Mouse (Mus musculus) small intestine, adult 2 months (tissue): ENCODE data around the gene Bpifa2.

Experiments
- CTCF ChIP-seq: fragments of 200-500 bp; IDR thresholded peaks from 2 replicates; pipeline ENCODE4 v1.5.1; 2012; ENCODE audit warnings: low read depth, mild to moderate bottlenecking, control low read depth, inconsistent platforms, low read length, moderate library complexity, mixed read lengths; ENCODE audit not compliant: insufficient replicate concordance, insufficient read length; ENCODE audit errors: extremely low read depth
- POLR2A ChIP-seq: fragments of 200-500 bp; IDR thresholded peaks from 2 replicates; pipeline ENCODE4 v1.6.1; 2012; ENCODE audit warnings: low read depth, mild to moderate bottlenecking, control low read depth, inconsistent platforms, low read length, moderate library complexity

DNA sequence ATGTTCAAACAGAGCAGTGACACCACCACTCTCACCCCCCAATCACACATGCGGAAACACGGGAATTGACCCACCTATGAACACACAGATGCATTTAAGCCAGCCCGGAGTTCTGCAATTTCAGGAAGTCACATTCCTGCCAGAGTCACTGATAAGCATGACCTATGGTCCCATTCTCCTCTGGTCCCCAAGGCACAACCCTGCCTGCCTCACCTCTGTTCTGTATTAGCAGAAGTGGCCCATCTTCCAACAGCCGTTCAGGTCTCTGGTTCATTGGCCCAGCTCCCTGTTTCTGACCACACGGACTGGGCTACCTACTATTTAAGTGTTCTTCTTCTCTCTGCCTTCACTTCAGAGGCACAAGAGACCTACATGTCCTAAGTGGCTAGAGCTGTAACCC lies 33.5 kb upstream of the Bpifa2 start, which contains the start of gene Bpifa6:
- TF ChIP-seq POLR2A (no peak), CTCF (no peak)
